Comparison of ENCODE assay signal across 19 mouse cellular contexts in the genomic region with DNA sequence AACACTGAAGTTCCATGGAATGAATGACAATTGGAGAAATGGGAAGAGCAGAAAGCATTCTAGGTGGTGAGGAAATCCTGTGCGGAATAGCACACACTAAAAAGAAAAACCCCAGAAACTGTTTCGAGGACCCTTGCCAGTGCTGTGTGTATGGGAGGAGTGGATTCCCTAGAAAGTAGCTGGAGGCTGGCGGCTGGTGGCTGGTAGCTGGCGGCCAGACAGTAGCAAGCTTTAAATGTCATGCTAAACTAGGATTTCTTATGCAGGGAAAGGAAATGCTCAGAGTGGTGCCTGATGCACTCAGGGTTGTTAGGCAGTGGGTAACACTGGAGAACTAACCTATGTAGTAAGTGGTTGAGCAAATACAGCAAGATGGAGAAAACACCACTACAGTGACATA. TPM values are rescaled to one million over a fixed set of nuclear protein-coding genes. Genes with fewer than 3 reads are reported as not detected.
DNase-seq lines count a peak whose midpoint lies in the region.
"Had no signal": no experiment of that assay in that cellular context is flagged by ENCODE, and none has a peak within 500 bp of the region (broad histone marks: within the 10 kb centered on the region; RNA-seq: fewer than 3 reads in every experiment).

No protein-coding gene starts in this region.

- intact Hi-C loops in left cerebral cortex, postnatal 4 days (cut with DNase I), result no loop called here
- intact Hi-C loops in left cerebral cortex, postnatal 14 days (cut with DNase I), result no loop called here

- DNase-seq in left cerebral cortex, adult 18-20 months (ENCODE audit: low spot score in 2 of 2), result peak; percentile 39 to 44
- no peak for DNase-seq in left cerebral cortex, postnatal 4 days
- peak; percentile 47 to 57 for DNase-seq in left cerebral cortex, postnatal 14 days (ENCODE audit: low spot score in 2 of 2)
- DNase-seq in right cerebral cortex, postnatal 10 days (ENCODE audit: low spot score in 2 of 2), result peak; percentile 67 to 75
- DNase-seq in telencephalon, adult 2 months (ENCODE audit: low read depth, low spot score), result peak; percentile 27
- DNase-seq in cerebellum, postnatal 10 days, result no peak
- DNase-seq in lung, postnatal 25 days (ENCODE audit: low spot score), result no peak
- DNase-seq in urinary bladder, adult 2 months (ENCODE audit: low spot score), result no peak
- DNase-seq: adrenal gland, postnatal 10 days; cerebellum, adult 11 months; cerebellum, adult 9-10 months; gastrocnemius, adult 2 months; heart, adult 2 months; kidney, postnatal 36 days; liver; lung, adult 2 months; lung, postnatal 10 days had no signal

RNA-seq across cellular contexts. Expression of a gene that starts 21.4 kb away (rescaled TPM):
- 100 to 1,000 TPM; 101 to 106 TPM for total RNA-seq in left cerebral cortex, adult 18-20 months (2021)
- total RNA-seq in left cerebral cortex, postnatal 4 days (2021), result 100 to 1,000 TPM; 107 to 110 TPM
- total RNA-seq in left cerebral cortex, postnatal 14 days (2021), result 10 to 100 TPM; 78.1 to 80.3 TPM
- polyA plus RNA-seq in urinary bladder, adult 2 months (2012; rRNA removed), result 4.2 and 5.2 TPM in 2 replicates
- total RNA-seq: hematopoietic stem cell, adult 5-6 weeks; megakaryocyte progenitor cell, adult 5-6 weeks had no signal

Comparison
In these comparisons a context has a peak if more than half of its experiments do, and no peak if none do; other contexts are left out.
1. DNase-seq: peak in left cerebral cortex, adult 18-20 months (2 of 2), left cerebral cortex, postnatal 14 days (2 of 2), right cerebral cortex, postnatal 10 days (2 of 2) and telencephalon, adult 2 months (single experiment); none in left cerebral cortex, postnatal 4 days (single experiment), cerebellum, postnatal 10 days (0 of 2), lung, postnatal 25 days (single experiment) and urinary bladder, adult 2 months (single experiment).